Mouse (Mus musculus) G1E (cell line): ENCODE data around the gene Xrcc5.

Source experiments
- CTCF ChIP-seq: IDR thresholded peaks from 2 replicates; pipeline ENCODE4 v1.5.1; 2012; ENCODE audit warnings: low read depth, low read length, inconsistent platforms, mixed read lengths
- GATA1 ChIP-seq: IDR thresholded peaks from 2 replicates; pipeline ENCODE4 v1.6.1; 2012; ENCODE audit warnings: borderline replicate concordance, low read length, inconsistent platforms, mixed read lengths
- TAL1 ChIP-seq: conservative IDR thresholded peaks from 2 replicates; pipeline ENCODE4 v1.6.1; 2012; ENCODE audit warnings: low read depth, low read length, inconsistent platforms, mixed read lengths

GRCm38 (mm10) chr1:72409936-72410335, 102.7 kb downstream of the Xrcc5 start:
- TF ChIP-seq GATA1 = no peak
- TF ChIP-seq CTCF = no peak
- TF ChIP-seq TAL1 = no peak
